Mouse (Mus musculus): Measurements from ENCODE around the gene Olfr1189. TPM values are rescaled to one million over a fixed set of nuclear protein-coding genes. Genes with fewer than 3 reads are reported as not detected.
"Not testable (repeated sequence)": the region's sequence is repeated elsewhere in the genome, so short reads cannot be mapped to it uniquely, and the experiment has no call there.

Olfr1189 gene
- total RNA-seq (2015; ENCODE audit: low replicate concordance) = not detected in 2 replicates
- not detected in 2 replicates for total RNA-seq (2017; ENCODE audit: low replicate concordance)

GRCm38 (mm10) chr2:88586154-88586553 lies at the start of gene Olfr1189:
Gene Olfr1189, plus strand, starts transcription at chr2:88586454.
- no peak for ATAC-seq (replicated peaks; ENCODE audit: low FRiP score, poor library complexity, severe bottlenecking)

GRCm38 (mm10) chr2:88556635-88557034 lies 29.6 kb upstream of the Olfr1189 start, which contains the start of gene Olfr1188:
Gene Olfr1188, plus strand, starts transcription at chr2:88556935.
- ATAC-seq (replicated peaks; ENCODE audit: low FRiP score, poor library complexity, severe bottlenecking) = no peak

GRCm38 (mm10) chr2:88572696-88573095 lies 13.6 kb upstream of the Olfr1189 start:
- not testable (repeated sequence) for ATAC-seq (replicated peaks; ENCODE audit: low FRiP score, poor library complexity, severe bottlenecking)

GRCm38 (mm10) chr2:88640242-88640641 lies 54.0 kb downstream of the Olfr1189 start, which contains the start of gene Olfr1191-ps1:
Gene Olfr1191-ps1, plus strand, starts transcription at chr2:88640542.
- not testable (repeated sequence) for ATAC-seq (replicated peaks; ENCODE audit: low FRiP score, poor library complexity, severe bottlenecking)

Other genes starting within 250 kb of the Olfr1189 start
- not detected in 2 replicates for gene Olfr1176, start 249.7 kb upstream of the Olfr1189 start, total RNA-seq (2015; ENCODE audit: low replicate concordance)
- gene Olfr1176, start 249.7 kb upstream of the Olfr1189 start, total RNA-seq (2017; ENCODE audit: low replicate concordance) = not detected in 2 replicates
- not detected in 2 replicates for gene Olfr1177-ps, start 240.0 kb upstream of the Olfr1189 start, total RNA-seq (2015; ENCODE audit: low replicate concordance)
- 1.5 TPM in 1 of 2 replicates, not detected in the other for gene Olfr1177-ps, start 240.0 kb upstream of the Olfr1189 start, total RNA-seq (2017; ENCODE audit: low replicate concordance)
- gene Olfr1178, start 199.4 kb upstream of the Olfr1189 start, total RNA-seq (2015; ENCODE audit: low replicate concordance) = not detected in 2 replicates
- 0.09 and 0.84 TPM in 2 replicates for gene Olfr1178, start 199.4 kb upstream of the Olfr1189 start, total RNA-seq (2017; ENCODE audit: low replicate concordance)
- not detected in 2 replicates for gene Olfr1179, start 180.0 kb upstream of the Olfr1189 start, total RNA-seq (2015; ENCODE audit: low replicate concordance)
- not detected in 2 replicates for gene Olfr1179, start 180.0 kb upstream of the Olfr1189 start, total RNA-seq (2017; ENCODE audit: low replicate concordance)
- not detected in 2 replicates for gene Olfr1180, start 167.3 kb upstream of the Olfr1189 start, total RNA-seq (2015; ENCODE audit: low replicate concordance)
- gene Olfr1180, start 167.3 kb upstream of the Olfr1189 start, total RNA-seq (2017; ENCODE audit: low replicate concordance) = not detected in 2 replicates
- not detected in 2 replicates for gene Olfr1181, start 160.3 kb upstream of the Olfr1189 start, total RNA-seq (2015; ENCODE audit: low replicate concordance)
- gene Olfr1181, start 160.3 kb upstream of the Olfr1189 start, total RNA-seq (2017; ENCODE audit: low replicate concordance) = not detected in 2 replicates
- 0.63 TPM in 1 of 2 replicates, not detected in the other for gene Gm13757, start 137.3 kb upstream of the Olfr1189 start, total RNA-seq (2015; ENCODE audit: low replicate concordance)
- gene Gm13757, start 137.3 kb upstream of the Olfr1189 start, total RNA-seq (2017; ENCODE audit: low replicate concordance) = not detected in 2 replicates
- not detected in 2 replicates for gene Olfr1183, start 131.6 kb upstream of the Olfr1189 start, total RNA-seq (2015; ENCODE audit: low replicate concordance)
- not detected in 2 replicates for gene Olfr1183, start 131.6 kb upstream of the Olfr1189 start, total RNA-seq (2017; ENCODE audit: low replicate concordance)
- not detected in 2 replicates for gene Olfr1184, start 102.9 kb upstream of the Olfr1189 start, total RNA-seq (2015; ENCODE audit: low replicate concordance)
- not detected in 2 replicates for gene Olfr1184, start 102.9 kb upstream of the Olfr1189 start, total RNA-seq (2017; ENCODE audit: low replicate concordance)
- not detected in 2 replicates for gene Olfr1185-ps1, start 93.1 kb upstream of the Olfr1189 start, total RNA-seq (2015; ENCODE audit: low replicate concordance)
- gene Olfr1185-ps1, start 93.1 kb upstream of the Olfr1189 start, total RNA-seq (2017; ENCODE audit: low replicate concordance) = not detected in 2 replicates
- gene Olfr1186, start 67.9 kb upstream of the Olfr1189 start, total RNA-seq (2015; ENCODE audit: low replicate concordance) = not detected in 2 replicates
- gene Olfr1186, start 67.9 kb upstream of the Olfr1189 start, total RNA-seq (2017; ENCODE audit: low replicate concordance) = not detected in 2 replicates
- gene Olfr1188, start 29.5 kb upstream of the Olfr1189 start, total RNA-seq (2015; ENCODE audit: low replicate concordance) = not detected in 2 replicates
- not detected in 2 replicates for gene Olfr1188, start 29.5 kb upstream of the Olfr1189 start, total RNA-seq (2017; ENCODE audit: low replicate concordance)
- gene Olfr1191-ps1, start 54.1 kb downstream of the Olfr1189 start, total RNA-seq (2015; ENCODE audit: low replicate concordance) = not detected in 2 replicates
- gene Olfr1191-ps1, start 54.1 kb downstream of the Olfr1189 start, total RNA-seq (2017; ENCODE audit: low replicate concordance) = not detected in 2 replicates
- gene Olfr1192-ps1, start 62.1 kb downstream of the Olfr1189 start, total RNA-seq (2015; ENCODE audit: low replicate concordance) = not detected in 2 replicates
- 0.14 TPM in 1 of 2 replicates, not detected in the other for gene Olfr1192-ps1, start 62.1 kb downstream of the Olfr1189 start, total RNA-seq (2017; ENCODE audit: low replicate concordance)
- gene Olfr1193, start 89.2 kb downstream of the Olfr1189 start, total RNA-seq (2015; ENCODE audit: low replicate concordance) = not detected in 2 replicates
- not detected in 2 replicates for gene Olfr1193, start 89.2 kb downstream of the Olfr1189 start, total RNA-seq (2017; ENCODE audit: low replicate concordance)
- gene Olfr1195, start 102.7 kb downstream of the Olfr1189 start, total RNA-seq (2015; ENCODE audit: low replicate concordance) = not detected in 2 replicates
- gene Olfr1195, start 102.7 kb downstream of the Olfr1189 start, total RNA-seq (2017; ENCODE audit: low replicate concordance) = not detected in 2 replicates
- not detected in 2 replicates for gene Olfr1196, start 118.1 kb downstream of the Olfr1189 start, total RNA-seq (2015; ENCODE audit: low replicate concordance)
- gene Olfr1196, start 118.1 kb downstream of the Olfr1189 start, total RNA-seq (2017; ENCODE audit: low replicate concordance) = not detected in 2 replicates
- not detected in 2 replicates for gene Olfr1197, start 145.9 kb downstream of the Olfr1189 start, total RNA-seq (2015; ENCODE audit: low replicate concordance)
- gene Olfr1197, start 145.9 kb downstream of the Olfr1189 start, total RNA-seq (2017; ENCODE audit: low replicate concordance) = not detected in 2 replicates
- not detected in 2 replicates for gene Olfr1198, start 164.9 kb downstream of the Olfr1189 start, total RNA-seq (2015; ENCODE audit: low replicate concordance)
- not detected in 2 replicates for gene Olfr1198, start 164.9 kb downstream of the Olfr1189 start, total RNA-seq (2017; ENCODE audit: low replicate concordance)
- gene Olfr1199, start 174.0 kb downstream of the Olfr1189 start, total RNA-seq (2015; ENCODE audit: low replicate concordance) = not detected in 2 replicates
- not detected in 2 replicates for gene Olfr1199, start 174.0 kb downstream of the Olfr1189 start, total RNA-seq (2017; ENCODE audit: low replicate concordance)
- not detected in 2 replicates for gene Olfr1200, start 184.0 kb downstream of the Olfr1189 start, total RNA-seq (2015; ENCODE audit: low replicate concordance)
- not detected in 2 replicates for gene Olfr1200, start 184.0 kb downstream of the Olfr1189 start, total RNA-seq (2017; ENCODE audit: low replicate concordance)
- gene Olfr1201, start 206.6 kb downstream of the Olfr1189 start, total RNA-seq (2015; ENCODE audit: low replicate concordance) = not detected in 2 replicates
- gene Olfr1201, start 206.6 kb downstream of the Olfr1189 start, total RNA-seq (2017; ENCODE audit: low replicate concordance) = not detected in 2 replicates
- gene Olfr1202, start 228.0 kb downstream of the Olfr1189 start, total RNA-seq (2015; ENCODE audit: low replicate concordance) = not detected in 2 replicates
- not detected in 2 replicates for gene Olfr1202, start 228.0 kb downstream of the Olfr1189 start, total RNA-seq (2017; ENCODE audit: low replicate concordance)
- gene Olfr1205, start 243.3 kb downstream of the Olfr1189 start, total RNA-seq (2015; ENCODE audit: low replicate concordance) = not detected in 2 replicates
- 0.28 TPM in 1 of 2 replicates, not detected in the other for gene Olfr1205, start 243.3 kb downstream of the Olfr1189 start, total RNA-seq (2017; ENCODE audit: low replicate concordance)

Measured in erythroblast, adult 5-6 weeks (primary cell).